Mouse (Mus musculus) thymus, adult 2 months (tissue): ENCODE data around the gene Prkca.

Experiments used
- CTCF ChIP-seq: fragments of 200-500 bp; IDR thresholded peaks from 2 replicates; pipeline ENCODE4 v1.5.1; 2012; ENCODE audit warnings: mild to moderate bottlenecking, control low read depth, low read length, moderate library complexity, borderline replicate concordance; ENCODE audit not compliant: control insufficient read depth, poor library complexity, insufficient read depth; ENCODE audit errors: extremely low read depth
- POLR2A ChIP-seq: fragments of 200-500 bp; IDR thresholded peaks from 2 replicates; pipeline ENCODE4 v1.6.1; 2012; ENCODE audit warnings: mild to moderate bottlenecking, low read length, control low read depth, moderate library complexity; ENCODE audit not compliant: control insufficient read depth, poor library complexity, insufficient read depth; ENCODE audit errors: extremely low read depth

DNA sequence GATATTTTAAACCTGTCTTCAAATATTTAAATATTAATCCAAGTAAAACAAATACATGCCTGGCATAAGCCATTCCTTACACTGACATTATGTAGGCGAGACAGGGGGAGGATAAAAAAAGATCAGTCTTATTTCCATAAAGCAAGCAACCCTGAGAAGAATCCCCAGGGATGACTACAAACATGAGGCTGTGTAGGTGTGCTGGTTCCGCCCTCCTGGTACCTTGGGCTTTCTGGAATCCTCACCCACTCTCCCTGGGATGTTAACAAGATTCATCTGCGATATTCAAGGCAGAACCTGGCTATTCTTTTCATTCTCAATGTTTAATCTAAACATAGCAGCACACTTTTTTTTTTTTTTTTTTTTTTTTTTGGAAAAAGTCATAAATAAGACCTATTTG, 289.1 kb downstream of the Prkca start:
- no peak for TF ChIP-seq CTCF
- no peak for TF ChIP-seq POLR2A
